In genomic region chr13:101161768-101162167, GRCm38 (mm10) we compare ENCODE assay signal across 10 mouse cellular contexts.
DNase-seq lines count a peak whose midpoint lies in the region; ATAC-seq and TF ChIP-seq lines count a peak whose summit lies in the region.
"Had no signal": no experiment of that assay in that cellular context is flagged by ENCODE, and none has a peak within 500 bp of the region (broad histone marks: within the 10 kb centered on the region; RNA-seq: fewer than 3 reads in every experiment).

No protein-coding gene starts in this region.

- H3K9ac ChIP-seq in heart, postnatal 0 days (replicated peaks; ENCODE audit: low read depth, low read length) = no peak overlapping the region
- H3K9ac ChIP-seq in heart, embryonic 12.5 days = no peak overlapping the region
- H3K9ac ChIP-seq in lung, embryonic 16.5 days (ENCODE audit: low read length) = no peak overlapping the region
- no peak overlapping the region for H3K9ac ChIP-seq in midbrain, embryonic 15.5 days
- H3K9ac ChIP-seq: heart, embryonic 15.5 days had no signal

- H3K4me2 ChIP-seq in heart, postnatal 0 days (ENCODE audit: low read depth, low read length) = no peak overlapping the region
- no peak overlapping the region for H3K4me2 ChIP-seq in heart, embryonic 12.5 days
- no peak overlapping the region for H3K4me2 ChIP-seq in lung, embryonic 16.5 days (ENCODE audit: low read depth, low read length)
- no peak overlapping the region for H3K4me2 ChIP-seq in midbrain, embryonic 15.5 days
- H3K4me2 ChIP-seq: heart, embryonic 15.5 days had no signal

- 38% methylated on average over 2 of the region's 2 CpGs for WGBS in heart, postnatal 0 days
- WGBS in heart, embryonic 12.5 days = 60% methylated on average over 2 of the region's 2 CpGs
- 45% methylated on average over 2 of the region's 2 CpGs for WGBS in lung, embryonic 16.5 days
- 78% methylated on average over 2 of the region's 2 CpGs for WGBS in midbrain, embryonic 15.5 days

- TF ChIP-seq CTCF in heart, postnatal 0 days (IDR thresholded peaks at IDR 0.05; ENCODE audit: low read depth) = peak; percentile 51

- H3K9me3 ChIP-seq in heart, postnatal 0 days (replicated peaks; ENCODE audit: control insufficient read depth, low read length) = no peaks in the 10 kb centered on the region
- no peaks in the 10 kb centered on the region for H3K9me3 ChIP-seq in heart, embryonic 12.5 days (replicated peaks)
- H3K9me3 ChIP-seq in lung, embryonic 16.5 days (ENCODE audit: control insufficient read depth, low read length) = no peaks in the 10 kb centered on the region
- H3K9me3 ChIP-seq in midbrain, embryonic 15.5 days = no peaks in the 10 kb centered on the region
- H3K9me3 ChIP-seq: heart, embryonic 15.5 days had no signal

- ATAC-seq in heart, postnatal 0 days (ENCODE audit: insufficient read depth, low read depth) = no peak; the same call in 1 of the 2 replicates
- ATAC-seq in heart, embryonic 12.5 days (ENCODE audit: insufficient number of reproducible peaks, low FRiP score) = no peak
- 0 out of 2 replicates have a peak, but pooled peaks have one; percentile 45 for ATAC-seq in lung, embryonic 16.5 days (ENCODE audit: low read depth)
- no peak for ATAC-seq in midbrain, embryonic 15.5 days (replicated peaks)

- TF ChIP-seq EP300 in heart, postnatal 0 days (IDR thresholded peaks at IDR 0.05; ENCODE audit: low read depth) = no peak

- H3K4me1 ChIP-seq in heart, postnatal 0 days (ENCODE audit: control insufficient read depth, insufficient read depth) = no peaks in the 10 kb centered on the region
- H3K4me1 ChIP-seq in heart, embryonic 12.5 days (replicated peaks) = no peaks in the 10 kb centered on the region
- H3K4me1 ChIP-seq in lung, embryonic 16.5 days (replicated peaks; ENCODE audit: control insufficient read depth, insufficient read depth, low read length) = no peaks in the 10 kb centered on the region
- H3K4me1 ChIP-seq in midbrain, embryonic 15.5 days = no peaks in the 10 kb centered on the region
- H3K4me1 ChIP-seq: heart, embryonic 15.5 days had no signal

- H3K27me3 ChIP-seq in heart, postnatal 0 days (ENCODE audit: control insufficient read depth, insufficient read depth, low read length) = no peaks in the 10 kb centered on the region
- H3K27me3 ChIP-seq in heart, embryonic 12.5 days (replicated peaks) = no peaks in the 10 kb centered on the region
- H3K27me3 ChIP-seq in lung, embryonic 16.5 days (ENCODE audit: control insufficient read depth, insufficient read depth, low read depth, low read length) = no peaks in the 10 kb centered on the region
- H3K27me3 ChIP-seq in midbrain, embryonic 15.5 days (replicated peaks) = no peaks in the 10 kb centered on the region
- H3K27me3 ChIP-seq: heart, embryonic 15.5 days had no signal

- no peak overlapping the region for H3K27ac ChIP-seq in heart, postnatal 0 days (ENCODE audit: low read depth)
- no peak overlapping the region for H3K27ac ChIP-seq in heart, embryonic 12.5 days (ENCODE audit: poor library complexity, severe bottlenecking)
- no peak overlapping the region for H3K27ac ChIP-seq in lung, embryonic 16.5 days (ENCODE audit: low read length)
- no peak overlapping the region for H3K27ac ChIP-seq in midbrain, embryonic 15.5 days
- H3K27ac ChIP-seq: heart, embryonic 15.5 days; macrophage had no signal

- H3K4me3 ChIP-seq in heart, postnatal 0 days (ENCODE audit: low read depth, low read length) = no peak overlapping the region
- no peak overlapping the region for H3K4me3 ChIP-seq in heart, embryonic 12.5 days
- H3K4me3 ChIP-seq in lung, embryonic 16.5 days (ENCODE audit: low read length) = no peak overlapping the region
- no peak overlapping the region for H3K4me3 ChIP-seq in midbrain, embryonic 15.5 days
- H3K4me3 ChIP-seq: heart, embryonic 15.5 days had no signal

- peak; percentile 11 for DNase-seq in heart, postnatal 0 days (ENCODE audit: low spot score)
- no peak for DNase-seq in lung, postnatal 25 days (ENCODE audit: low spot score)
- peak; percentile 2 for DNase-seq in adipocyte (ENCODE audit: low spot score)
- peak; percentile 40 for DNase-seq in mesoderm, embryonic 11.5 days (ENCODE audit: low read depth, low spot score)
- DNase-seq: cerebellum, adult 2 months had no signal

- no peaks in the 10 kb centered on the region for H3K36me3 ChIP-seq in heart, postnatal 0 days (replicated peaks; ENCODE audit: control insufficient read depth, insufficient read depth, low read length)
- H3K36me3 ChIP-seq in heart, embryonic 12.5 days = no peaks in the 10 kb centered on the region
- H3K36me3 ChIP-seq in lung, embryonic 16.5 days (ENCODE audit: control insufficient read depth, insufficient read depth, low read length) = no peaks in the 10 kb centered on the region
- H3K36me3 ChIP-seq in midbrain, embryonic 15.5 days (replicated peaks) = no peaks in the 10 kb centered on the region
- H3K36me3 ChIP-seq: heart, embryonic 15.5 days had no signal
